ENCODE assay signal across 9 mouse cellular contexts in genomic region chr8:119427634-119428349, GRCm38 (mm10). TPM values are rescaled to one million over a fixed set of nuclear protein-coding genes. Genes with fewer than 3 reads are reported as not detected.
DNase-seq lines count a peak whose midpoint lies in the region; ATAC-seq and TF ChIP-seq lines count a peak whose summit lies in the region.
"Had no signal": no experiment of that assay in that cellular context is flagged by ENCODE, and none has a peak within 500 bp of the region (broad histone marks: within the 10 kb centered on the region; RNA-seq: fewer than 3 reads in every experiment).

No protein-coding gene starts in this region.

- no peak overlapping the region for H3ac ChIP-seq in myocyte (ENCODE audit: control insufficient read depth, insufficient read length)

- 19% methylated on average over 12 of the region's 12 CpGs for WGBS in liver, adult 2 months
- WGBS in liver, embryonic 11.5 days, result 73% methylated on average over 12 of the region's 12 CpGs
- 80% methylated on average over 12 of the region's 12 CpGs for WGBS in forebrain, embryonic 12.5 days

- TF ChIP-seq POLR2A in liver, adult 2 months (IDR thresholded peaks at IDR 0.05; ENCODE audit: extremely low read depth, insufficient read depth, low read length), result no peak
- TF ChIP-seq POLR2A in myocyte (IDR thresholded peaks at IDR 0.05; ENCODE audit: insufficient read length, low read depth), result no peak

- DNase-seq in CD4-positive, CD25-positive, alpha-beta regulatory T cell, adult 2 months (ENCODE audit: low read depth, low spot score), result peak; percentile 53
- DNase-seq in liver, adult 2 months (ENCODE audit: extremely low read depth, low read depth, low spot score), result peak; percentile 77
- no peak for DNase-seq in liver, embryonic 11.5 days (ENCODE audit: low spot score)
- DNase-seq in cerebellum, adult 9-10 months, result peak; percentile 44
- no peak for DNase-seq in layer of hippocampus, adult 8-10 months (ENCODE audit: low spot score in 2 of 2)

- H3K36me3 ChIP-seq in liver, adult 2 months (ENCODE audit: control insufficient read depth, insufficient read depth, low read length), result no peaks in the 10 kb centered on the region
- no peaks in the 10 kb centered on the region for H3K36me3 ChIP-seq in liver, embryonic 11.5 days (ENCODE audit: control insufficient read depth, insufficient read depth, low read length)
- H3K36me3 ChIP-seq in myocyte (ENCODE audit: control insufficient read depth, insufficient read depth), result no peaks in the 10 kb centered on the region
- H3K36me3 ChIP-seq in forebrain, embryonic 12.5 days (replicated peaks), result no peaks in the 10 kb centered on the region
- H3K36me3 ChIP-seq: lung, embryonic 15.5 days had no signal

- no peaks in the 10 kb centered on the region for H3K9me3 ChIP-seq in liver, embryonic 11.5 days (ENCODE audit: control insufficient read depth, low read length)
- no peaks in the 10 kb centered on the region for H3K9me3 ChIP-seq in forebrain, embryonic 12.5 days
- H3K9me3 ChIP-seq: lung, embryonic 15.5 days had no signal

- no peak for ATAC-seq in CD4-positive, CD25-positive, alpha-beta regulatory T cell, adult 4 months
- ATAC-seq in liver, embryonic 11.5 days (replicated peaks; ENCODE audit: low FRiP score), result no peak
- no peak for ATAC-seq in forebrain, embryonic 12.5 days (ENCODE audit: low FRiP score)

- no peaks in the 10 kb centered on the region for H3K27me3 ChIP-seq in liver, adult 2 months (ENCODE audit: control insufficient read depth, insufficient read depth, low read length)
- no peaks in the 10 kb centered on the region for H3K27me3 ChIP-seq in liver, embryonic 11.5 days (replicated peaks; ENCODE audit: control insufficient read depth, insufficient read depth, low read length)
- no peaks in the 10 kb centered on the region for H3K27me3 ChIP-seq in myocyte (ENCODE audit: control insufficient read depth, insufficient read depth, insufficient read length)
- H3K27me3 ChIP-seq in forebrain, embryonic 12.5 days, result no peaks in the 10 kb centered on the region
- H3K27me3 ChIP-seq: lung, embryonic 15.5 days had no signal

- H3K79me2 ChIP-seq in liver, adult 2 months (ENCODE audit: control insufficient read depth, insufficient read depth, low read length), result no peaks in the 10 kb centered on the region
- H3K79me2 ChIP-seq in myocyte (ENCODE audit: control insufficient read depth, insufficient read depth), result no peaks in the 10 kb centered on the region

- H3K4me1 ChIP-seq in liver, adult 2 months (ENCODE audit: control insufficient read depth, insufficient read depth, low read length), result peaks cover 69% of the 10 kb centered on the region
- peaks cover 29% of the 10 kb centered on the region for H3K4me1 ChIP-seq in liver, embryonic 11.5 days (replicated peaks; ENCODE audit: control insufficient read depth, insufficient read depth, low read length)
- H3K4me1 ChIP-seq in forebrain, embryonic 12.5 days, result no peaks in the 10 kb centered on the region

- H3K4me2 ChIP-seq in liver, embryonic 11.5 days, result no peak overlapping the region
- H3K4me2 ChIP-seq in myocyte (ENCODE audit: low read depth), result peak overlapping the region; percentile 48
- H3K4me2 ChIP-seq in forebrain, embryonic 12.5 days, result no peak overlapping the region
- H3K4me2 ChIP-seq: lung, embryonic 15.5 days had no signal

- H3K4me3 ChIP-seq in liver, adult 2 months (ENCODE audit: insufficient read depth, low read depth, low read length), result peak overlapping the region; percentile 8; the same call in 1 of the 2 replicates
- no peak overlapping the region for H3K4me3 ChIP-seq in liver, embryonic 11.5 days (ENCODE audit: low read depth, low read length)
- H3K4me3 ChIP-seq in myocyte, result no peak overlapping the region
- no peak overlapping the region for H3K4me3 ChIP-seq in forebrain, embryonic 12.5 days (replicated peaks)
- H3K4me3 ChIP-seq: lung, embryonic 15.5 days had no signal

- H3K27ac ChIP-seq in liver, adult 2 months (replicated peaks; ENCODE audit: insufficient read depth, low read depth, low read length), result peak overlapping the region; percentile 72
- no peak overlapping the region for H3K27ac ChIP-seq in liver, embryonic 11.5 days (ENCODE audit: low read depth, low read length)
- H3K27ac ChIP-seq in forebrain, embryonic 12.5 days, result no peak overlapping the region
- H3K27ac ChIP-seq: lung, embryonic 15.5 days had no signal

- no peak for TF ChIP-seq CTCF in liver, adult 2 months (IDR thresholded peaks at IDR 0.05; ENCODE audit: low read depth, low read length)

- peak overlapping the region; percentile 24 for H3K9ac ChIP-seq in liver, adult 2 months (ENCODE audit: low read depth, low read length)
- H3K9ac ChIP-seq in liver, embryonic 11.5 days (ENCODE audit: low read depth, low read length), result no peak overlapping the region
- H3K9ac ChIP-seq in forebrain, embryonic 12.5 days, result no peak overlapping the region
- H3K9ac ChIP-seq: lung, embryonic 15.5 days had no signal

TF ChIP-seq in myocyte, 11 proteins besides CTCF, POLR2A, EP300 and RAD21:
- TF ChIP-seq MYOD1 (IDR thresholded peaks at IDR 0.05; ENCODE audit: control insufficient read depth in 1 of 3, insufficient read length in 2 of 3, low read depth in 2 of 3), result peak in 1 of 3 experiments; percentile 32
- no peak for TF ChIP-seq CEBPB (IDR thresholded peaks at IDR 0.05; ENCODE audit: insufficient read depth, poor library complexity, severe bottlenecking)
- TF ChIP-seq E2F4 (IDR thresholded peaks at IDR 0.05; ENCODE audit: insufficient read depth), result no peak

RNA-seq across cellular contexts. Expression of gene Osgin1, which starts 6.1 kb away (rescaled TPM):
- polyA plus RNA-seq in CD4-positive, CD25-positive, alpha-beta regulatory T cell, adult 4 months (2017; shearing (Covaris generic)), result 10 to 100 TPM; 16.7 to 26.0 TPM
- 9.6 and 33.0 TPM in 2 replicates for total RNA-seq in liver, adult 2 months (2014; rRNA removed)
- 211 and 649 TPM in 2 replicates for polyA plus RNA-seq in liver, adult 2 months (2012; rRNA removed)
- polyA plus RNA-seq in liver, embryonic 11.5 days (2014; fragmentation: Nextera tagmentation; extraction: Ambion mirVana), result 15.6 and 17.9 TPM in 2 replicates
- polyA plus RNA-seq in myocyte (2012; fragmentation: generic; extraction: Trizol), result 14.3 TPM
- total RNA-seq in layer of hippocampus, adult 8-10 months (2022), result 1 to 10 TPM in 2 of 4 experiments, under 1 TPM in 2; 0.22 to 1.2 (median 0.91) TPM
- polyA plus RNA-seq in forebrain, embryonic 12.5 days (2016; fragmentation: Nextera tagmentation; extraction: Ambion mirVana), result 0.13 and 0.65 TPM in 2 replicates

RNA-seq across cellular contexts. Expression of gene Necab2, which starts 18.7 kb away (rescaled TPM):
- not detected for polyA plus RNA-seq in CD4-positive, CD25-positive, alpha-beta regulatory T cell, adult 4 months (2017; shearing (Covaris generic))
- total RNA-seq in liver, adult 2 months (2014; rRNA removed), result 0.07 TPM in 1 of 2 replicates, not detected in the other
- 0.11 TPM in 1 of 2 replicates, not detected in the other for polyA plus RNA-seq in liver, adult 2 months (2012; rRNA removed)
- 0.95 and 1.1 TPM in 2 replicates for polyA plus RNA-seq in liver, embryonic 11.5 days (2014; fragmentation: Nextera tagmentation; extraction: Ambion mirVana)
- polyA plus RNA-seq in myocyte (2012; fragmentation: generic; extraction: Trizol), result not detected
- 100 to 1,000 TPM; 104 to 119 (median 115) TPM for total RNA-seq in layer of hippocampus, adult 8-10 months (2022)
- 14.6 and 15.4 TPM in 2 replicates for polyA plus RNA-seq in forebrain, embryonic 12.5 days (2016; fragmentation: Nextera tagmentation; extraction: Ambion mirVana)

RNA-seq across cellular contexts. Expression of gene Mlycd, which starts 33.1 kb away (rescaled TPM):
- polyA plus RNA-seq in CD4-positive, CD25-positive, alpha-beta regulatory T cell, adult 4 months (2017; shearing (Covaris generic)), result 1 to 10 TPM; 4.5 to 5.6 TPM
- total RNA-seq in liver, adult 2 months (2014; rRNA removed), result 57.3 and 68.1 TPM in 2 replicates
- 112 and 115 TPM in 2 replicates for polyA plus RNA-seq in liver, adult 2 months (2012; rRNA removed)
- polyA plus RNA-seq in liver, embryonic 11.5 days (2014; fragmentation: Nextera tagmentation; extraction: Ambion mirVana), result 13.7 and 15.0 TPM in 2 replicates
- polyA plus RNA-seq in myocyte (2012; fragmentation: generic; extraction: Trizol), result 23.1 TPM
- total RNA-seq in layer of hippocampus, adult 8-10 months (2022), result 10 to 100 TPM; 26.3 to 28.5 (median 27.2) TPM
- polyA plus RNA-seq in forebrain, embryonic 12.5 days (2016; fragmentation: Nextera tagmentation; extraction: Ambion mirVana), result 13.9 and 14.0 TPM in 2 replicates

Comparison
In these comparisons a context has a peak if more than half of its experiments do, and no peak if none do; other contexts are left out.
1. DNase-seq: peak in CD4-positive, CD25-positive, alpha-beta regulatory T cell, adult 2 months (single experiment), liver, adult 2 months (single experiment) and cerebellum, adult 9-10 months (single experiment); none in liver, embryonic 11.5 days (single experiment) and layer of hippocampus, adult 8-10 months (0 of 2).